Mouse (Mus musculus) stomach, embryonic 14.5 days (tissue): ENCODE data around the gene Timm8b. TPM values are rescaled to one million over a fixed set of nuclear protein-coding genes. Genes with fewer than 3 reads are reported as not detected.

ENCODE experiments used
- ATAC-seq: fragments of 200-750 bp; cut with Nextera tagmentation; 2 replicates; pipeline ENCODE4 v1.8.0; 2017; ENCODE audit warnings: low read depth, moderate TSS enrichment; ENCODE audit not compliant: insufficient number of reproducible peaks, insufficient read depth, low FRiP score
- H3K27ac ChIP-seq: fragments of 300-500 bp; sonication (generic); 2 replicates; pipeline ENCODE4 v1.5.1; 2014; ENCODE audit warnings: mild to moderate bottlenecking, low read length, moderate library complexity, mixed read lengths
- H3K27me3 ChIP-seq: fragments of 300-500 bp; sonication (generic); 2 replicates; pipeline ENCODE4 v1.6.1; 2014; ENCODE audit warnings: low read length, control low read depth, mixed read lengths; ENCODE audit not compliant: control insufficient read depth, insufficient read depth
- H3K36me3 ChIP-seq: fragments of 300-500 bp; sonication (generic); 2 replicates; pipeline ENCODE4 v1.6.1; 2014; ENCODE audit warnings: mild to moderate bottlenecking, control low read depth, low read length, moderate library complexity, mixed read lengths; ENCODE audit not compliant: control insufficient read depth, insufficient read depth
- H3K4me1 ChIP-seq: fragments of 300-500 bp; sonication (generic); 2 replicates; pipeline ENCODE4 v1.6.1; 2014; ENCODE audit warnings: low read length, control low read depth, mixed read lengths; ENCODE audit not compliant: control insufficient read depth, insufficient read depth
- H3K4me2 ChIP-seq: fragments of 300-500 bp; sonication (generic); replicated peaks from 2 replicates; pipeline ENCODE4 v1.6.1; 2014; ENCODE audit warnings: low read depth, low read length, control low read depth
- H3K4me3 ChIP-seq: fragments of 300-500 bp; sonication (generic); 2 replicates; pipeline ENCODE4 v1.5.1; 2014; ENCODE audit warnings: low read depth, low read length, control low read depth
- H3K9ac ChIP-seq: fragments of 300-500 bp; sonication (generic); replicated peaks from 2 replicates; pipeline ENCODE4 v1.6.1; 2014; ENCODE audit warnings: low read depth, mild to moderate bottlenecking, control low read depth, low read length, moderate library complexity, mixed read lengths
- H3K9me3 ChIP-seq: fragments of 300-500 bp; sonication (generic); 2 replicates; pipeline ENCODE4 v1.6.1; 2016; ENCODE audit warnings: low read depth, low read length, control low read depth; ENCODE audit not compliant: control insufficient read depth
- WGBS: fragments of 180-500 bp; shearing (Covaris S2); extraction: QIAGEN DNeasy Blood & Tissue Kit; methylation state at CpG from one replicate; pipeline ENCODE4 v1.1.7; 2014; 5-methylcytosine and 5-hydroxymethylcytosine counted together
- polyA plus RNA-seq: library from polyadenylated mRNA; unstranded; fragments of >200 nt; fragmentation: Nextera tagmentation; extraction: Ambion mirVana; gene quantifications from 2 replicates; pipeline ENCODE4 v1.2.1, GENCODE M21; 2014

Timm8b gene
- 272 and 288 TPM in 2 replicates for polyA plus RNA-seq

GRCm38 (mm10) chr9:50603189-50603997 is at the start of gene Timm8b, which contains the start of gene Sdhd:
TSS of gene Timm8b (plus strand) at chr9:50603910.
TSS of gene Sdhd (minus strand) at chr9:50603812.
- peak within 1 kb of the TSS; percentile 84 for H3K27ac ChIP-seq
- H3K36me3 ChIP-seq = peaks cover 22% of the 10 kb centered on the region
- H3K9ac ChIP-seq = peak within 1 kb of the TSS; percentile 83
- 1% methylated on average over 48 of the region's 48 CpGs for WGBS
- no peaks in the 10 kb centered on the region for H3K27me3 ChIP-seq
- ATAC-seq = peak; percentile 97
- H3K4me2 ChIP-seq = peak within 1 kb of the TSS; percentile 73
- peaks cover 12% of the 10 kb centered on the region; the same call in 1 of the 2 replicates for H3K4me1 ChIP-seq
- H3K4me3 ChIP-seq = peak within 1 kb of the TSS; percentile 89
- no peaks in the 10 kb centered on the region for H3K9me3 ChIP-seq

GRCm38 (mm10) chr9:50554241-50555093 is 49.2 kb upstream of the Timm8b start, which contains the start of gene Il18:
TSS of gene Il18 (plus strand) at chr9:50554827.
- H3K9ac ChIP-seq = no peak within 1 kb of the TSS
- 32% methylated on average over 12 of the region's 12 CpGs for WGBS
- no peaks in the 10 kb centered on the region for H3K27me3 ChIP-seq
- no peak for ATAC-seq
- H3K9me3 ChIP-seq = no peaks in the 10 kb centered on the region
- no peak within 1 kb of the TSS for H3K4me2 ChIP-seq
- no peaks in the 10 kb centered on the region for H3K36me3 ChIP-seq
- no peak within 1 kb of the TSS for H3K4me3 ChIP-seq
- no peaks in the 10 kb centered on the region for H3K4me1 ChIP-seq
- no peak within 1 kb of the TSS for H3K27ac ChIP-seq

GRCm38 (mm10) chr9:50555094-50555446 is 48.6 kb upstream of the Timm8b start, which contains the start of gene Bco2:
TSS of gene Bco2 (minus strand) at chr9:50555181.
- Histone ChIP-seq H3K27me3 (no peaks in the 10 kb centered on the region), H3K9ac (no peak within 1 kb of the TSS), H3K4me2 (no peak within 1 kb of the TSS), H3K4me3 (no peak within 1 kb of the TSS), H3K36me3 (no peaks in the 10 kb centered on the region), H3K4me1 (no peaks in the 10 kb centered on the region), H3K9me3 (no peaks in the 10 kb centered on the region), H3K27ac (no peak within 1 kb of the TSS)
- ATAC-seq = no peak
- 29% methylated on average over 2 of the region's 2 CpGs for WGBS

- no peak for ATAC-seq
- no peaks in the 10 kb centered on the region for H3K36me3 ChIP-seq
These were observed 42.4 kb upstream of the Timm8b start, which contains the start of gene Tex12 for GRCm38 (mm10) chr9:50561145-50561917. TSS of gene Tex12 (minus strand) at chr9:50561325.

GRCm38 (mm10) chr9:50561918-50562360 is 41.8 kb upstream of the Timm8b start:
- Histone ChIP-seq H3K4me1 (no peaks in the 10 kb centered on the region), H3K9me3 (no peaks in the 10 kb centered on the region), H3K27ac (no peak overlapping the region), H3K27me3 (no peaks in the 10 kb centered on the region), H3K36me3 (no peaks in the 10 kb centered on the region), H3K9ac (no peak overlapping the region), H3K4me2 (no peak overlapping the region), H3K4me3 (no peak overlapping the region)
- ATAC-seq = no peak
- 83% methylated on average over 2 of the region's 2 CpGs for WGBS

More at GRCm38 (mm10) chr9:50561145-50561917, 42.4 kb upstream of the Timm8b start, which contains the start of gene Tex12:
- H3K9me3 ChIP-seq = no peaks in the 10 kb centered on the region
- H3K4me3 ChIP-seq = no peak within 1 kb of the TSS
- 80% methylated on average over 38 of the region's 38 CpGs for WGBS
- no peak within 1 kb of the TSS for H3K4me2 ChIP-seq
- no peaks in the 10 kb centered on the region for H3K4me1 ChIP-seq
- no peak within 1 kb of the TSS for H3K27ac ChIP-seq
- no peaks in the 10 kb centered on the region for H3K27me3 ChIP-seq
- no peak within 1 kb of the TSS for H3K9ac ChIP-seq

- Histone ChIP-seq H3K4me2 (no peak overlapping the region), H3K27ac (no peak overlapping the region), H3K4me1 (no peaks in the 10 kb centered on the region), H3K36me3 (no peaks in the 10 kb centered on the region), H3K9me3 (no peaks in the 10 kb centered on the region), H3K4me3 (no peak overlapping the region), H3K9ac (no peak overlapping the region), H3K27me3 (no peaks in the 10 kb centered on the region)
- WGBS = 74% methylated on average over 7 of the region's 7 CpGs
- no peak for ATAC-seq
These were observed 38.5 kb upstream of the Timm8b start for GRCm38 (mm10) chr9:50565173-50565572.

GRCm38 (mm10) chr9:50565940-50566339 is 37.8 kb upstream of the Timm8b start:
- WGBS = 53% methylated on average over 4 of the region's 4 CpGs
- Histone ChIP-seq H3K4me2 (no peak overlapping the region), H3K27ac (no peak overlapping the region), H3K27me3 (no peaks in the 10 kb centered on the region), H3K9ac (no peak overlapping the region), H3K4me3 (no peak overlapping the region), H3K4me1 (no peaks in the 10 kb centered on the region), H3K36me3 (no peaks in the 10 kb centered on the region), H3K9me3 (no peaks in the 10 kb centered on the region)
- ATAC-seq = no peak

- no peak for ATAC-seq
- no peak overlapping the region for H3K4me3 ChIP-seq
- 83% methylated on average over 4 of the region's 4 CpGs for WGBS
- no peak overlapping the region for H3K27ac ChIP-seq
- no peaks in the 10 kb centered on the region for H3K9me3 ChIP-seq
- no peaks in the 10 kb centered on the region for H3K27me3 ChIP-seq
- H3K36me3 ChIP-seq = no peaks in the 10 kb centered on the region
- H3K4me2 ChIP-seq = no peak overlapping the region
- H3K9ac ChIP-seq = no peak overlapping the region
- H3K4me1 ChIP-seq = no peaks in the 10 kb centered on the region
These were observed 36.3 kb upstream of the Timm8b start for GRCm38 (mm10) chr9:50567372-50567771.
